7 mouse cellular contexts compared by ENCODE assay signal in genomic region chr7:18991660-18992293, GRCm38 (mm10). TPM values are rescaled to one million over a fixed set of nuclear protein-coding genes. Genes with fewer than 3 reads are reported as not detected.
DNase-seq lines count a peak whose midpoint lies in the region; ATAC-seq and TF ChIP-seq lines count a peak whose summit lies in the region.

No protein-coding gene starts in this region.

- peaks cover 19% of the 10 kb centered on the region for H3K27me3 ChIP-seq in lung, embryonic 14.5 days (ENCODE audit: insufficient read depth, low read length)
- H3K27me3 ChIP-seq in forebrain, embryonic 10.5 days (ENCODE audit: poor library complexity, severe bottlenecking) = peaks cover 49% of the 10 kb centered on the region
- H3K27me3 ChIP-seq in intestine, embryonic 14.5 days (replicated peaks; ENCODE audit: control insufficient read depth, insufficient read depth, low read length) = peaks cover 29% of the 10 kb centered on the region
- peaks cover 11% of the 10 kb centered on the region for H3K27me3 ChIP-seq in myocyte (ENCODE audit: control insufficient read depth, insufficient read depth, insufficient read length)

- H3K9me3 ChIP-seq in lung, embryonic 14.5 days (ENCODE audit: low read depth, low read length) = no peaks in the 10 kb centered on the region
- H3K9me3 ChIP-seq in forebrain, embryonic 10.5 days = no peaks in the 10 kb centered on the region
- no peaks in the 10 kb centered on the region for H3K9me3 ChIP-seq in intestine, embryonic 14.5 days (ENCODE audit: control insufficient read depth, low read length)

- peaks cover 4% of the 10 kb centered on the region; the same call in 1 of the 2 replicates for H3K36me3 ChIP-seq in lung, embryonic 14.5 days (ENCODE audit: insufficient read depth)
- H3K36me3 ChIP-seq in forebrain, embryonic 10.5 days (replicated peaks) = peaks cover 10% of the 10 kb centered on the region
- H3K36me3 ChIP-seq in intestine, embryonic 14.5 days (ENCODE audit: control insufficient read depth, insufficient read depth, low read length) = peaks cover 15% of the 10 kb centered on the region; the same call in 1 of the 2 replicates
- no peaks in the 10 kb centered on the region for H3K36me3 ChIP-seq in myocyte (ENCODE audit: control insufficient read depth, insufficient read depth)

- under 1% methylated on average over 59 of the region's 59 CpGs for WGBS in lung, embryonic 14.5 days
- under 1% methylated on average over 59 of the region's 59 CpGs for WGBS in forebrain, embryonic 10.5 days
- WGBS in intestine, embryonic 14.5 days = under 1% methylated on average over 58 of the region's 59 CpGs

- TF ChIP-seq POLR2A in myocyte (IDR thresholded peaks at IDR 0.05; ENCODE audit: insufficient read length, low read depth) = no peak

- peak overlapping the region; percentile 52 for H3K4me3 ChIP-seq in lung, embryonic 14.5 days (ENCODE audit: low read depth, low read length)
- H3K4me3 ChIP-seq in forebrain, embryonic 10.5 days = peak overlapping the region; percentile 55
- peak overlapping the region; percentile 51 for H3K4me3 ChIP-seq in intestine, embryonic 14.5 days (ENCODE audit: low read depth, low read length)
- H3K4me3 ChIP-seq in myocyte = peak overlapping the region; percentile 41

- no peak overlapping the region for H3K27ac ChIP-seq in lung, embryonic 14.5 days (ENCODE audit: low read depth)
- H3K27ac ChIP-seq in forebrain, embryonic 10.5 days = peak overlapping the region; percentile 82
- no peak overlapping the region for H3K27ac ChIP-seq in intestine, embryonic 14.5 days (ENCODE audit: low read depth)

- ATAC-seq in lung, embryonic 14.5 days (ENCODE audit: insufficient read depth) = peak; percentile 12; the same call in 1 of the 2 replicates
- ATAC-seq in intestine, embryonic 14.5 days (replicated peaks; ENCODE audit: low FRiP score, low TSS enrichment, low read depth) = 0 out of 2 replicates have a peak, but pooled peaks have one; percentile 17

- peak; percentile 24 for DNase-seq in lung, embryonic 14.5 days
- no peak for DNase-seq in lung, postnatal 36 days
- peak; percentile 52 for DNase-seq in brain, adult 2 months (ENCODE audit: low read depth, low spot score)
- DNase-seq in forebrain, embryonic 10.5 days (ENCODE audit: extremely low spot score, low spot score) = no peak
- peak; percentile 71 for DNase-seq in intestine, embryonic 14.5 days (ENCODE audit: low spot score)
- no peak for DNase-seq in urinary bladder, adult 18-20 months (ENCODE audit: low spot score in 2 of 2)

- H3K4me2 ChIP-seq in lung, embryonic 14.5 days = peak overlapping the region; percentile 72
- peak overlapping the region; percentile 81 for H3K4me2 ChIP-seq in intestine, embryonic 14.5 days (ENCODE audit: low read length)
- peak overlapping the region; percentile 97 for H3K4me2 ChIP-seq in myocyte (ENCODE audit: low read depth)

- H3ac ChIP-seq in myocyte (ENCODE audit: control insufficient read depth, insufficient read length) = peak overlapping the region; percentile 51

- H3K4me1 ChIP-seq in lung, embryonic 14.5 days (ENCODE audit: insufficient read depth) = no peaks in the 10 kb centered on the region
- H3K4me1 ChIP-seq in forebrain, embryonic 10.5 days = peaks cover 35% of the 10 kb centered on the region
- peaks cover 9% of the 10 kb centered on the region for H3K4me1 ChIP-seq in intestine, embryonic 14.5 days (replicated peaks; ENCODE audit: control insufficient read depth, insufficient read depth, low read length)

- peak overlapping the region; percentile 57 for H3K9ac ChIP-seq in lung, embryonic 14.5 days
- peak overlapping the region; percentile 42 for H3K9ac ChIP-seq in intestine, embryonic 14.5 days (ENCODE audit: low read length)

- no peaks in the 10 kb centered on the region for H3K79me2 ChIP-seq in myocyte (ENCODE audit: control insufficient read depth, insufficient read depth)

- TF ChIP-seq CTCF in lung, embryonic 14.5 days (IDR thresholded peaks at IDR 0.05; ENCODE audit: low read depth) = no peak

TF ChIP-seq in myocyte, 11 proteins besides CTCF, POLR2A, EP300 and RAD21:
- TF ChIP-seq MYOG (IDR thresholded peaks at IDR 0.05; ENCODE audit: control insufficient read depth in 1 of 3, insufficient read depth in 1 of 3, insufficient read length in 2 of 3, low read depth in 2 of 3) = no peak

RNA-seq across cellular contexts. Expression of gene Mypop, which starts 0.7 kb away (rescaled TPM):
- polyA plus RNA-seq in lung, embryonic 14.5 days (2014; fragmentation: Nextera tagmentation; extraction: Ambion mirVana) = 3.7 and 4.8 TPM in 2 replicates
- 3.9 and 4.4 TPM in 2 replicates for polyA plus RNA-seq in forebrain, embryonic 10.5 days (2016; fragmentation: Nextera tagmentation; extraction: Ambion mirVana)
- 2.8 and 3.2 TPM in 2 replicates for polyA plus RNA-seq in intestine, embryonic 14.5 days (2014; fragmentation: Nextera tagmentation; extraction: Ambion mirVana)
- polyA plus RNA-seq in myocyte (2012; fragmentation: generic; extraction: Trizol) = 10.4 TPM

RNA-seq across cellular contexts. Expression of gene Nanos2, which starts 4.6 kb away (rescaled TPM):
- polyA plus RNA-seq in lung, embryonic 14.5 days (2014; fragmentation: Nextera tagmentation; extraction: Ambion mirVana) = not detected in 2 replicates
- 0.15 TPM in 1 of 2 replicates, not detected in the other for polyA plus RNA-seq in forebrain, embryonic 10.5 days (2016; fragmentation: Nextera tagmentation; extraction: Ambion mirVana)
- not detected in 2 replicates for polyA plus RNA-seq in intestine, embryonic 14.5 days (2014; fragmentation: Nextera tagmentation; extraction: Ambion mirVana)
- not detected for polyA plus RNA-seq in myocyte (2012; fragmentation: generic; extraction: Trizol)

RNA-seq across cellular contexts. Expression of gene Irf2bp1, which starts 12.1 kb away (rescaled TPM):
- polyA plus RNA-seq in lung, embryonic 14.5 days (2014; fragmentation: Nextera tagmentation; extraction: Ambion mirVana) = 27.3 and 35.0 TPM in 2 replicates
- 21.3 and 22.1 TPM in 2 replicates for polyA plus RNA-seq in forebrain, embryonic 10.5 days (2016; fragmentation: Nextera tagmentation; extraction: Ambion mirVana)
- 29.5 and 29.6 TPM in 2 replicates for polyA plus RNA-seq in intestine, embryonic 14.5 days (2014; fragmentation: Nextera tagmentation; extraction: Ambion mirVana)
- polyA plus RNA-seq in myocyte (2012; fragmentation: generic; extraction: Trizol) = 27.6 TPM

RNA-seq across cellular contexts. Expression of gene Foxa3, which starts 31.6 kb away (rescaled TPM):
- polyA plus RNA-seq in lung, embryonic 14.5 days (2014; fragmentation: Nextera tagmentation; extraction: Ambion mirVana) = 2.2 and 2.3 TPM in 2 replicates
- not detected in 2 replicates for polyA plus RNA-seq in forebrain, embryonic 10.5 days (2016; fragmentation: Nextera tagmentation; extraction: Ambion mirVana)
- polyA plus RNA-seq in intestine, embryonic 14.5 days (2014; fragmentation: Nextera tagmentation; extraction: Ambion mirVana) = 21.6 and 21.9 TPM in 2 replicates
- polyA plus RNA-seq in myocyte (2012; fragmentation: generic; extraction: Trizol) = 0.12 TPM

RNA-seq across cellular contexts. Expression of gene Sympk, which starts 32.4 kb away (rescaled TPM):
- 22.9 and 26.8 TPM in 2 replicates for polyA plus RNA-seq in lung, embryonic 14.5 days (2014; fragmentation: Nextera tagmentation; extraction: Ambion mirVana)
- 41.2 and 46.3 TPM in 2 replicates for polyA plus RNA-seq in forebrain, embryonic 10.5 days (2016; fragmentation: Nextera tagmentation; extraction: Ambion mirVana)
- polyA plus RNA-seq in intestine, embryonic 14.5 days (2014; fragmentation: Nextera tagmentation; extraction: Ambion mirVana) = 23.9 and 26.1 TPM in 2 replicates
- 90.3 TPM for polyA plus RNA-seq in myocyte (2012; fragmentation: generic; extraction: Trizol)

Comparison
In these comparisons a context has a peak if more than half of its experiments do, and no peak if none do; other contexts are left out.
1. DNase-seq: peak in lung, embryonic 14.5 days (single experiment), brain, adult 2 months (single experiment) and intestine, embryonic 14.5 days (single experiment); none in lung, postnatal 36 days (single experiment), forebrain, embryonic 10.5 days (single experiment) and urinary bladder, adult 18-20 months (0 of 2).
2. Peak in every context shown above with its lines, with median percentiles within 50 percentile points of each other: H3K4me2 ChIP-seq and H3K4me3 ChIP-seq.